Mouse (Mus musculus) heart, postnatal 25 days (tissue): Measurements from ENCODE around the gene Smpd3. TPM values are rescaled to one million over a fixed set of nuclear protein-coding genes. Genes with fewer than 3 reads are reported as not detected.

Source experiments
- DNase-seq: peaks from one replicate; pipeline ENCODE4 v3.0.0; 2022; ENCODE audit warnings: low spot score
- intact Hi-C: fragments of 180-260 bp; cut with DNase I; formaldehyde crosslinking; loops from one replicate; pipeline ENCODE4 v1.15.1; 2025
- total RNA-seq, 2 experiments: library from RNA; stranded (reverse); gene quantifications; 2 replicates each; pipeline ENCODE4 v1.2.3; 2021

The Smpd3 gene
- 1 to 10 TPM; 3.6 to 4.9 TPM for total RNA-seq

DNA sequence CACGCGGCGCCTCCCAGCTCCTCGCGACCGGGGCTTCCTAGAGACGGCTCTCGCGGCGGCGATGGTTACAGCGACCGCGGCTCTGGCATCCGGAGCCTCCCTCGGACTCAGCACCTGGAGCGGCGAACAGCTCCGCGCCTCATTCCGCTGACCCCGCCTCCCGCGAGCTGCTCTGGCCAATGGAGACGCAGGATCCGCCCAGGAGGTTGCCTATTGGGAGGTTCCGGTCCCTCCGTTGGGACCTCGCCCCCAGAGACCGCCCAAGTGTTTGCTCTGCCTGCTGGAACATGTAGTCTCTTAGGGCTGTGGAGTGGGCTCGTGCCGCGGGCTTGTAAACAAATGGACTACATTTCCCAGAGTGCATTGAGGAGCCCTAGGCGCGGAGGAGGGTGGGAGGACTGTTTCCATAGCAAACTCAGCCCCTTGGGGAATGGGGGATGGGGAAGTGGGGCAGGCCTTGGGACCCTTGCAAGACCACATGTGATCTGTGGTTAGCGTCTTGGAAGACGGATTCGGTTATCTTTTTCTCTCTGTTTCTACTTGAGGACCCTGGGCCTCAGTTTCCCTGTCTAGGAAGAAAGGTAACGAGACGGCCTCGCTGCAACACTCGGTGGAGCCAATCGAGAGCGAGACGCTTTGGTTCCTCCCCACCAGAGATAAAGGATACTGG is at the start of gene Smpd3:
Gene Smpd3 (minus strand): TSS at position 137 of the 670 bp plus-strand sequence.
- DNase-seq, result peak; percentile 98
- intact Hi-C loops, result loop anchor here (2.0 kb wide), 1 partner anchor 65 kb away; no protein-coding TSS in a partner anchor

DNA sequence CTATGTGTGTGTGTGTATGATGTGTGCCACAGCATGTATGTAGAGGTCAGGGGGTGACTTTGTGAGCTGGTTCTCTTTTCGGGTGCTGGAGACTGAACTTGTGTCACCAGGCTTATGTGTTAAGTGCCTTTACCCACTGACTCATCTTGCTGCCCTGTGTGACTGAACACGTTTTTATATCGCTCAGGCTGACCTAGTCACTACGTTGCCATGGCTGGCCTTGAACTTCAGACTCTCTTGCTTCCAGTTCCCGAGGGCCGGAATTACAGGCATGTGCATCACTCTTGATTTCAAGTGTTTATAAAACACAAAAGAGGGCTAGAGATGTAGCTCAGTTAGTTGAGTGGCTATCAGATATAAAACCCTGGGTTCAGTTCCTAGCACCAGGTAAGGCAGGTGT is 43.2 kb upstream of the Smpd3 start:
- no peak for DNase-seq
- intact Hi-C loops, result no loop called here

DNA sequence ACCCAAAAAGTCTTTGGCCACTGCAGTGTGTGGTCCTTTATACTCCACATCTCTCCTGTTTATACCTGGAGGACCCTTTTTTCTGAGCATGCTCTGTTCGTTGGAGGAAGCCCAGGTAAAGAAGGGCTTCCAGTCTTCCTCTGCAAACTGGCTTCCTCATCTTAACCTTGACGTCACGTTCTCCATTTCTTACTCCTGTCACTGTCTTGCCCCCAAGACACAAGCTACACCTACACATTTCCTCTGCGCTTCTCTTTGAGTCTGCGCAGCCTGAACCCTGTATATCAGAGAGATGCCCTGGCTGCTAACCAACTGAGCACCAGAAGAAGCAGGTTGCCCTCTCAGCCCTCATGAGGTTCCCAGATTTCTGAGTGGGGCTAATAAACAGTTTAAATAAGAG is 41.6 kb upstream of the Smpd3 start:
- no peak for DNase-seq
- intact Hi-C loops, result no loop called here

DNA sequence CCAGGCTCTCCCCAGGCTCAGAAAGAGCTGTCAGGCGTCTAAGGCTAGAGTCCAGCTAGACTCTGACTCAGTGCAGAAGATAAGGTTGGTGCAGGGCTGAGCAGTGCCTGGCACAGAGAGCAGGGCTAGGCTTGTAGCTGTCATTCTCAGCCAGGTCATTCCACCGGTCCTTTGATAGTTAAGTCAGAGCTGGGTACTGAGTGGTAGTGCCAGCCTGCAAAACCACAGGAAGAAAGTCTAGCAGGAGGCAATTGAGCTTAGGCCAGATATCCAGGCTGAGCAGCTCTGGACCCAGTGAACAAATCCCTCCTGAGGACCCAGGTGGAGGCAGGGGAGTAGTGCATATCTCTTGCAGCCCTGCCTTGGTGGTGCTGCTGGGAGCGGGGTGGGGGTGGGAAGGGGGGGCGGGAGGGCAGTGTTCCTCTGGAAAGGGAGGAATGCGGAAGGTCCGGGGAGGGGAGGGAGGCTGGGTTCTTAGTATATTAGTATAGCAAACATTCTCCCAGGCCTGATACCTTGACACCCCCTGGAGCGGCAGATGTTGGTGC is 40.8 kb upstream of the Smpd3 start:
- intact Hi-C loops, result no loop called here
- DNase-seq, result peak; percentile 45

DNA sequence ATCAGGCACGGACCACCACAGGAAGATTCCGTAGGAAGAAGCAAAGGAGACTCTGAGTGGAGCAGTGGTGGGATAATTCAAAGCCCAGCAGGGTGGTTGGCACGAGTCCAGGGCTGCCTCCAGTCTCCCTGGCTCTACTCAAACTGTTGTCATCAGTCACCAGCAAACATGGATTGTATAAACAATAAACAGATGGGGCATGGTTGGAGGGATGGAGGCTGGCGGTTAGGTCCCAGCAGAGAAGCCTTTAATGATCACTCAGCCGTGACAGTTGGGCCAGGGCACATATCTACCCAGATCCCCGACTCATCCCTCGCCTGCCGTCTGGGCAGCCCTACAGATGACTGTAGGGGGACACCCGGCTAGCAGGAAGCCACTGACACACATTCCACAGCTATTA is 39.1 kb upstream of the Smpd3 start:
- DNase-seq, result no peak
- intact Hi-C loops, result no loop called here

DNA sequence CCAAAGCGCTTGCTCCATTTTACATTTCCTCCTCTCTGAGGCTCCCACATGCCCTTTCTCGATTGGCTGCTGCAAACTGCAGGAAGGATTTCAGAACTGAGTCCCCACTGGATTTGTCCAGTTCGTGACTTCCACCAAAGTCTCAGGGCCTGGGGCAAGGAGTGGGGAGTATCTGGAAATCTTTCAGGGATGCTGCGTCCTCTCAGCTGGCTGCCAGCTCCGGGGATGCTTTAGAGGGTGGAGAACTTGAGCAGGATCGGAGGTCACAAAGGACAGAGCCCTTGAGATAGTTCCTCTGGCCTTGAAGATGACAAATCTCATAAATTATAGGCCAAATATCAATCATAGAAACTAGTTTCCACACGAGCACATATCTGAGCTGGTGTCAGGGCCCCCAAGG is 38.2 kb upstream of the Smpd3 start:
- intact Hi-C loops, result no loop called here
- DNase-seq, result no peak

DNA sequence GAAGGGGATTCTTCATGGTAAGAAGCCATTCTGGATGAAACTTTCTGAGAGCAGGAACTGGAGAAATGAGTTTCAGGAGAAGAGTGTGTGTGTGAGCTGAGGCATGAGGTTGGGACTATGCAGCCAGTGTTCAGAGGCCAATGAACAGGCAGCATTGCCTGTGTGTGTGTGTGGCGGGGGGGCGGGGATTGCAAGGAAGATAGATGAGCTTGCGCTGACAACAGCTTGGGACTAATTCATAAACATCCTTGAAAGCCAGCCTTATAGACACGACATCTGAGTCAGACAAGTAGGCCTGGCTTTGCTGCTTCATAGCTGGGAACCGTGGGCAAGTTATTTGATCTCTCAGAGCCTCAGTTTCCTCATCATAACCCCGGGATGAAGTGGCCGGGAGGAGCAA is 31.3 kb upstream of the Smpd3 start:
- no peak for DNase-seq
- intact Hi-C loops, result no loop called here

DNA sequence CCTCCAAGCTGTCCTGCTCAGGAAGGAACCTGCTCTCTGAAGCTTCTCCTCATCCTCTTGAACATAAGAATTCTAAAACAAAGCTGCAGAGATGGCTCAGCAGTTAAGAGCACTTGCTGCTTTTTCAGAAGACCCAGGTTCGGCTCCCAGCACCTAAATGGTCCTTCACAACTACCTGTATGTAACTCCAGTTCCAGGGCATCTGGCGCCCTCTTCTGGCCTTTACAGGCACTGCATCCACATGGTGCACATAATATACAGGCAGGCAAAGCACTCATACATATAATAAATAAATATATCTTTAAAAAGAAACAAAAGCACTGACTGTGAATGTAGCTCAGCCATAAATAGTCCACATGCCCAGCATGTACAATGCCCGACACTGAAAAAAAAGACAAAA is 30.7 kb upstream of the Smpd3 start:
- no peak for DNase-seq
- intact Hi-C loops, result no loop called here

DNA sequence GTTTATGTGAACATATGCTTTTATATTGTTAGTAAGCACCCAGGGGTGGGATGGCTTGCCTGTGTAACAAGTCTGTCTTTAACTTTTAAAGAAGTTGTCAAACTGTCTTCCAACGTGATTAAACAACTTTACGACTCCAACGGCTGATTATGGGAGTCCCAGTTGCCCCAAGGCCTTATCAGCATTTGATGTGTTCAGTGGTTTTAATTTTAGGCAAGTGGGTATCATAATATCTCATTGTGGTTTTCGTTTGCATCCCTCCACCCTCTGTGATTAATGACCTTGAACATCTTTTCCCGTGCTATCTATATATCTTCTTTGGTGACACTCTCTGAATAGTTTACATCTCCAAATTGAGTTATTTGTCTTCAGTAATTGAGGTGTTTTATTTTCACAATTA is 27.0 kb upstream of the Smpd3 start:
- intact Hi-C loops, result no loop called here
- DNase-seq, result no peak

DNA sequence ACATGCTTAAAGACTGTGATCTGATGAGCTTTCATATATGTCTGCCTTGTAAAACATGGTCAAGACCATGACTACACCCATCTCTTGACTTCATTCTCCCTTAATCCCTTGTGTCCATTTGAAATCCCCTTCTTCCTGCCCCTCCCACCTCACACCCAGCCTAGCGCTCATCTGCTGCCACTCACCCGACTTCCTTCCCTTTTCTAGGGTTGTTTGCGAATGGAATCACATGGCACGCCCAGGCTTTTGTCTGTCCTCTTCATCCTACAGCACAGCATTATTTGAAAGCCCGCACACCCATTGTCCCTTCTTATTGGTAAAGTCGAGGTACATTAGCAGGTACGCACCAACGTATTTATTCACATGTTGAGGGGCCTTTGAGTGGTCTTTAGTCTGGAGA is 26.5 kb upstream of the Smpd3 start:
- intact Hi-C loops, result no loop called here
- no peak for DNase-seq

DNA sequence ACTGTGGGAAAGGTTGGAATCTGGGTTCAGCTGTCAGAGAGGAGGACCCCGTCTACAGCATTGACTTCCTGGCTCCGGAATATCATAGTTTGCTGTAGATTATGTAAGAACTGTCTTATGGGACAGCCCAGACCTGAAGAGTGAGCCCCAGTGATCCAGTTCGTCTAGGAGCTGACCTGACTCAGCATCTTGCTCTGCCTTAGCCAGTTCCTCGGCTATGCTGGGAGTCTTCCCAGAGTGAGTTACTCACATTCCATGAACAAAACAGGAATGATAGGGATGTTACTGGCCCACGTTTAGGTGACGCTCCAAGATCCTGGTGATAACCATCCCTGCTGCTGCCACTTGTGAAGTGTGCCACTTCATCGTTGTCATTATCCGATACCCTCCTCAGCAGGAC is 25.5 kb upstream of the Smpd3 start:
- intact Hi-C loops, result no loop called here
- no peak for DNase-seq

DNA sequence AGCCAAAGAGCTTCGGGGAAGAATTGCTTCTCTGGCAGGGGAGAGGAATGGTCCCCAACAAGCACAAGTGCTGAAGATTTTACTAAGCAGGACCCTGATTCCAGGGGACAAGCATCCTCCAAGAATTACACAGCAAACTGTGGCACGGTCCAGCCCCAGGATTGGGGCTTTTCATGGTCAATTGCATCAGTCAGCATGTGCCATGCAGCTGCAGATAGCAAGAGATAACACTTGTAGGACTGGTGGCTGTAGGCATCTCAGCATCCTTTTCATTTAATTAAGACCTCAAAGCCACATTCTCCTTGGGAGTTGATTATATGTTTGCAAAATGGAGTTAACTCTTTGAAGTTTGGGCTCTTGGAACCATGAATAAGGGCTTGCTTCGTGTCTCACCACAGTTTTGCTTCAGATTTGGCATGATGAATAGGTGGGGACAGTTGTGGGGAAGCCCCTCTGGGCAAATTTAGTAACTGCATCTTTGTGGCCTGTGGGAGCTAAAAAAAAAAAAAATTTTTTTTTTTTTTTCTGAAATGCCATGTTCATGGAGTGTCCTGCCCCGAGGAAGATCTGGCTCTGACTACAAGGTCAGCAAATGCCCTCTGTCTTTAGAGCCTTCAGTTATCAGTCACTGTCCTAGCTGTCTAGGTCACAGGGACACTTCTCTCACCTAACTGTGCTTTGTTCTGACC is 22.0 kb upstream of the Smpd3 start:
- no peak for DNase-seq
- intact Hi-C loops, result no loop called here

DNA sequence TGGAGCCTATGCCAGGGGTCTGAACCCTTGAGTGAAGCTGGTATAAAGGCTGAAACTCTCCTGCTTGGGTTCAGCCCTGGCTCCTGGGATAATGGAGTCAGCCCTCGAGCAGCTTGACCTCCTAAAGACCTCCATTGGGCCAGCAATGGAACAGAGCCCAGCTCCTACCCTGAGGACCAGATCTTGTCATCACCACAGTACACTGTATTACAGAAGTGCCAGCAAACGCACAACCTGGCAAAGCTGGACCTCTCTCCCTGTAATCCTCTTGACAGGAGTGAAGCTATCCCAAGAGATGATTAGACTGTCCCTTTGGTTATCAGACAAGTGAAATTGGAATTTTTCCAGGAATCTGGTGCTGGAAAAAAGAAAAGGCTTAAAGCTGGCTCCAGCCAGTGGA is 13.3 kb upstream of the Smpd3 start:
- intact Hi-C loops, result no loop called here
- no peak for DNase-seq

DNA sequence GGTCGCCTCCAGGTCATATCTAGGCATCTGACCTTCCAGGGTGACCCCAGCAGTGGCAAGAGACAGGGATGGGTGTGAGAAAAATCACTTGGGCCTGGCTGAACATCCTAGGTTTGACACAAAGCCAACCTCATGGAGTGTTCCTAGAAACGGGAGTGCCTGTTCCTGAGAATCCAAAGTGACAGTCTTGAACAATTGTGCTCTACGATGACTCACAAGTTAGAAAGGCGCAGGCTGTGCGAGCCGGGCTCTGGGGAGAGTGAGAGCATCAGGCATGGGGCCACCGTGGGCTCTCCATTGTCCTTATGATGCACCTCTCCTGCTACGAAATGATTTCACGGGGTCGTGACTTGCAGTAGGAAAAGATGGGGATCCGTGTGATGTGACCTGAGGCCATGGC is 11.6 kb upstream of the Smpd3 start:
- intact Hi-C loops, result no loop called here

DNA sequence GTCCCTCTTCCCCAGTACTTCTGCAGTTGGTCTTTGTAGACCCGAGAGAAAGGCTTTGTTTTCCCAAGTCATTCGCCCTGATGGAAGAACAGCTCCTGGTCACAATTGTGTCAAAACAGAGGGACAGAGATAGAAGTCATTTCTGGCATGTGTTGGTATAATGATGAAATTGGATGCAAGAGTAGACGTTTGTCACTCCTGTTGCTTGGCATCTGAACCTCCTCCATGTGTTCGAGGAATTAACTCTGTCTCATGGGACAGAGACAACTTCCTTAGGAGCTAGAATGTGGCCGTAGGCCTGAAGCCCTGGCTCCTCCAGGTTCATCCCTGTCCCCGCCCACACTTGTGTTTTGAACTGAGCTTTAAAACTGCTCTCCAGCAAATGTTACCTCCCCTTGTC is 8.3 kb upstream of the Smpd3 start:
- DNase-seq, result no peak

More for the DNA sequence above, 11.6 kb upstream of the Smpd3 start:
- no peak for DNase-seq

DNA sequence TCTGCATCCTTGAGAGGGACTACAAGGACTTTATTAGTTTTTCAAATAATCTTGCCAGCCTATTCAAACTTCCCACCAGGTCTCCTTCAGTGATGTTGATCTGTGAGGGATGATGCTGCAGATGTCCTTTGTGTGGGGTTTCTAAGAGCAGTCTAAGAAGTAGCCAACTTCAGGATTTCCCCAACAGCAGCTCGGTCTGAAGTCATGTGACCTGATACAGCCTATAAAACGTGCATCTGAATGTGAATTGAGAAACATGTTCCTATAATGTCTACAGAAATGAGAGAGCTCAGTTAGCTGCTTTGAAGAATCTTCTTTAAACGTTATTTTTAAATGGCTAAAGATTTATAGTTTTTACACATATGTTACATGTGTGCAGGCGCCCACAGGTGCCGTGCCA is 5.7 kb upstream of the Smpd3 start:
- DNase-seq, result no peak
- intact Hi-C loops, result no loop called here

More for the DNA sequence above, 8.3 kb upstream of the Smpd3 start:
- intact Hi-C loops, result no loop called here

DNA sequence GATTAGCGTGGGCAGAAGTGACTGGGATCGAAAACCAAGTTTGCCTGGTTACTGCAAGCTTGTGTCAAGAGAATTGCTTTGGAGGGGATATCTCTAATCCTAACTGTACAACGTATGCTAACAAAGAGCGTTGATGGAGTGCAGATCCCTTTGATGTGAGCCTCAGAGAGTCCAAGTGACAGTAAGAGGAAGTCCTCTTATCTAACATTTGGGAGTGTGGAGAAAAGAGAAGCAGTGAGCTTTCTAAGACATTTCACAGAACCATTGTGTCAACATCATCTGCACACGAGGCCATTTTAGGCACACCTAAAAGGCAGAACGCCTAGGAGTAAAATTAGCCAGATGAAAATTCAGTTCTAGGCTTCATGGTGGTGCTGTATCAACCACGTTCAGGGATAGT is 5.0 kb upstream of the Smpd3 start:
- intact Hi-C loops, result no loop called here
- DNase-seq, result no peak

DNA sequence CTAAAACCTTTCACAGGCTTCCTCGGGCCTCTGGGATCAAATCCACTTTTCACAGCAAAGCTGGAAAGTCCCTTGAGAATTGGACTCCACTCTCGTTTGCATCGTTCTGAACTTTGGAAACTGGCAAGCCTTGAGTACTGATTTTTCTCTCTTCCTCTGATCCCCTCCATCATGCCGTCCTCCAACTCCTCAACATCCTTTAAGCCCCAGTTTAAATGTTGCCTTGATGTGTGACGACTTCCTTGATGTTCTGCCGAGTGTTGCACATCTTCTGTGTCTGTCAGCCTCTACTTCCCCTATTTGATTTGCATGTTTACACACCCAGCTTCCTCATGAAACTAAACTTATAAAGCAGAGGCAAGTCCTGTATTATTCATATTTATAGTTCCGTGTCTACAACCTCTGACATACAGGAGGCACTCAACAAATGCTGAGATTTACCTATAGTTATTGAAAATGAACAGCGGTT is 987 bp upstream of the Smpd3 start:
- DNase-seq, result no peak
- intact Hi-C loops, result no loop called here

DNA sequence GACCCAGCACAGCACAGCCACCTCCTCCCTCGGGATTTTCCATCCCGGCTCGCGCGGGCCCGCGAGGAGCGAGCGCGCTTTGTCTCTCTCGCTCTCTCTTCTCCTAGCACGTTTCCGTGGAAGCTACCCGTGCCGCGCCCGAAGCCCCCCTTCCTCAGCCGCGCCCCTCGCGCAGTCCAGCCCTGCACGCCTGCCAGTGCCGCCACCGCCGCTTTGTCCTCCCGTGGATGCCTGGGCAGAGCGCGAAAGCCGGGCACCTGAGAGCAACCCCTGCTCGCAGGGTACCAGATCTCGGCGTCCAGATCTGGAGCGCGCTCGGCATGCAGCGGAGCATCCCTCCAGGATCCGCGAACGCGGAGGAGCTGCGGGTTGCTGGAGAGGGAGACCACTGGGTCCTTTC is 1.2 kb downstream of the Smpd3 start:
- no peak for DNase-seq
- intact Hi-C loops, result loop anchor here (2.0 kb wide), 1 partner anchor 66 kb away; no protein-coding TSS in a partner anchor

DNA sequence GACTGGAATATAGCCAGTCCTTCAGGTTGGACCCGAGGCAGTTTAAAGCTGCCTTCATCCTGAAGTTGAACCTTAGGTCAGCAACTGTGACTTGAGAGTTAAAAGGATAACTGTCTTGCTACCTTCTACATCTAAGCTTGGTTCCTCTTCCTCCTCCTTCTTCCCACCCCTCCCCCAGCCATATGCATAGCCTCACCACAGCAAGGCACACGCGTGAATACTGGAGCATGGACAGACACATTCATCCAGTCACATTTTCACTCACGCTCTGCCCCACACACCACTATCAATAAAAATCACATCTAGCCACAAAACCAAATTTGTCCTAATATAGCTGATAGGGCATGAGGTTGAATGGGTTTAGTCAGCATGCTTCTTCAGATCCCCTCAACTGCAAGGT is 1.8 kb downstream of the Smpd3 start:
- DNase-seq, result no peak
- intact Hi-C loops, result loop anchor here (2.0 kb wide), 1 partner anchor 67 kb away; no protein-coding TSS in a partner anchor

DNA sequence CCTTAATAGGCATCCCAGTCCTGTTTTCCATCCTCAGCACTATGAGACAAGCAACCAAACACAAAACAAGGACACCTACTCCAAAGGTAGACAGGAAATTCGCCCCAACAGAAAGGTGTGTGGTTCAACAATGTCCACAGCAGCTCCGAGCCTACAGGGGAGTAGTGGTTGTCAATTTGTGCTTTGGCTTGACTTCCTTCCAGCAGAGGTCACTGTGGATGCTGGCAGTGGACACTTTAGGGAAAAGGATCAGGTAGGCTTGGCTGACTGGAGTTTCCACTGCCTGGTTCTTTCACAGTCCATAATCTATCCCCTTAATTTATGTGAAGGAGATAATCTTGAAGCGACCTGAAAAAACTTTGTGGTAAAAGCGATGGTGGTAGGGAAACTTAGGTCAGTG is 2.6 kb downstream of the Smpd3 start:
- intact Hi-C loops, result no loop called here
- no peak for DNase-seq
